Mouse (Mus musculus) CH12.LX (cell line): ENCODE measurements around the gene Tmc4.

Experiments used
- CTCF ChIP-seq, 2 experiments: IDR thresholded peaks in 1 of 2; conservative IDR thresholded peaks in 1 of 2; 2 replicates each; pipeline ENCODE4 v1.5.1; 2011 to 2012; ENCODE audit warnings: low read depth in 2 of 2, low read length in 2 of 2, improper control_type of control experiment in 1 of 2, inconsistent platforms in 1 of 2, mild to moderate bottlenecking in 1 of 2, moderate library complexity in 1 of 2
- EP300 ChIP-seq: IDR thresholded peaks from 2 replicates; pipeline ENCODE4 v1.6.1; 2011; ENCODE audit warnings: low read length, improper control_type of control experiment
- GABPA ChIP-seq: IDR thresholded peaks from 2 replicates; pipeline ENCODE4 v1.6.1; 2012; ENCODE audit warnings: low read depth, low read length, improper control_type of control experiment, inconsistent platforms; ENCODE audit not compliant: insufficient replicate concordance
- KAT2A ChIP-seq: IDR thresholded peaks from 2 replicates; pipeline ENCODE4 v1.6.1; 2012; ENCODE audit warnings: low read length, improper control_type of control experiment, inconsistent platforms; ENCODE audit not compliant: insufficient replicate concordance
- MXI1 ChIP-seq: IDR thresholded peaks from 2 replicates; pipeline ENCODE4 v1.6.1; 2011; ENCODE audit warnings: mild to moderate bottlenecking, low read depth, low read length, improper control_type of control experiment
- POLR2A ChIP-seq: IDR thresholded peaks from 2 replicates; pipeline ENCODE4 v1.6.1; 2011; ENCODE audit warnings: low read depth, mild to moderate bottlenecking, improper control_type of control experiment, low read length
- POLR2AphosphoS2 ChIP-seq: IDR thresholded peaks from 2 replicates; pipeline ENCODE4 v1.6.1; 2011; ENCODE audit warnings: low read depth, low read length, improper control_type of control experiment
- SIN3A ChIP-seq: IDR thresholded peaks from 2 replicates; pipeline ENCODE4 v1.6.1; 2012; ENCODE audit warnings: low read length, improper control_type of control experiment, inconsistent platforms
- SMC3 ChIP-seq: IDR thresholded peaks from 2 replicates; pipeline ENCODE4 v1.6.1; 2011; ENCODE audit warnings: low read depth, low read length, improper control_type of control experiment
- TCF12 ChIP-seq: IDR thresholded peaks from 2 replicates; pipeline ENCODE4 v1.6.1; 2014; ENCODE audit warnings: low read depth, mild to moderate bottlenecking, inconsistent platforms, low read length, improper control_type of control experiment
- USF1 ChIP-seq: IDR thresholded peaks from 2 replicates; pipeline ENCODE4 v1.6.1; 2014; ENCODE audit warnings: low read depth, mild to moderate bottlenecking, inconsistent platforms, low read length, improper control_type of control experiment
- USF2 ChIP-seq: conservative IDR thresholded peaks from 2 replicates; pipeline ENCODE4 v1.6.1; 2011; ENCODE audit warnings: low read depth, low read length, improper control_type of control experiment
- ZC3H11A ChIP-seq: IDR thresholded peaks from 2 replicates; pipeline ENCODE4 v1.6.1; 2012; ENCODE audit warnings: low read depth, mild to moderate bottlenecking, inconsistent platforms, low read length, improper control_type of control experiment

GRCm38 (mm10) chr7:3645488-3646025 is 31.8 kb downstream of the Tmc4 start:
- TF ChIP-seq SMC3: no peak
- TF ChIP-seq CTCF (conservative IDR thresholded peaks at IDR 0.05 in 1 of 2, IDR thresholded peaks at IDR 0.05 in 1 of 2; ENCODE audit: low read depth in 2 of 2, low read length in 2 of 2): no peak
- TF ChIP-seq SIN3A: no peak
- no peak; the same call in 1 of the 2 replicates for TF ChIP-seq TCF12
- peak; percentile 65; the same call in 1 of the 2 replicates for TF ChIP-seq POLR2A
- no peak for TF ChIP-seq GABPA
- TF ChIP-seq MXI1: no peak
- TF ChIP-seq USF1: no peak
- TF ChIP-seq POLR2AphosphoS2: no peak
- no peak for TF ChIP-seq USF2
- no peak for TF ChIP-seq KAT2A
- no peak for TF ChIP-seq ZC3H11A
- TF ChIP-seq EP300: no peak
